Mouse (Mus musculus): ENCODE results near the gene Hsf5. TPM values are rescaled to one million over a fixed set of nuclear protein-coding genes. Genes with fewer than 3 reads are reported as not detected.

Hsf5 gene
- polyA plus RNA-seq, 1 experiment from 2014 or later = 0.06 TPM

- no peak overlapping the region for H3K27ac ChIP-seq (ENCODE audit: low read length)
- H3K4me3 ChIP-seq (ENCODE audit: low read depth, low read length) = peak overlapping the region; percentile 57
- H3K27me3 ChIP-seq (ENCODE audit: control insufficient read depth, insufficient read depth, low read depth, low read length) = no peaks in the 10 kb centered on the region
- peaks cover 16% of the 10 kb centered on the region for H3K4me1 ChIP-seq (ENCODE audit: control insufficient read depth, low read depth, low read length)
- no peaks in the 10 kb centered on the region for H3K9me3 ChIP-seq (replicated peaks; ENCODE audit: control insufficient read depth, low read length)
- no peaks in the 10 kb centered on the region for H3K36me3 ChIP-seq (ENCODE audit: control insufficient read depth, insufficient read depth)
- WGBS (ENCODE audit: insufficient replicate concordance) = 13% methylated on average over 10 of the region's 10 CpGs
- H3K9ac ChIP-seq (ENCODE audit: low read depth, low read length) = no peak overlapping the region; the same call in 1 of the 2 replicates
- H3K4me2 ChIP-seq (ENCODE audit: low read depth, low read length) = peak overlapping the region; percentile 84
- 0 out of 2 replicates have a peak, but pooled peaks have one; percentile 19 for ATAC-seq (ENCODE audit: low read depth)
Observed at GRCm38 (mm10) chr11:87578963-87579601, 37.9 kb upstream of the Hsf5 start.

DNA sequence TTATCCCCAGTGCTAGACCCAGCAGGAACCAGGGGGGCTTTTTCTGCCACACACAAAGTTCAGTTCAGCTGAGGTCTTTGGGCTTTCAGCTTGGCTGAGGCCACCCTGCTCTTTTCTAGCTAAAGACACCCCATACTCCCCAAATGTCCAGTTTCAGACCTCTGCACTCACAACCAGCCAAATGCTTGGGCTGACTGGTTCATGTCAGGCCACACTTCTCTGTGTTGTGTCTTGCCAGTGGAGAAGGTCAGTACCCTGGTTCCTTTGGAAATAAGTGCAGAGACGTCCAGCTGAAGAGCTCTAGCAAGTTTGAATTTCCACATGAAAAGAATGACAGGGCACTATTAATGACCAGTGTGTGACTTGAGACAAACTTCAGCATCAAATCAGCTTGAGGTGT, 37.3 kb upstream of the Hsf5 start:
- Histone ChIP-seq H3K36me3 (ENCODE audit: control insufficient read depth, insufficient read depth) (no peaks in the 10 kb centered on the region), H3K9me3 (replicated peaks; ENCODE audit: control insufficient read depth, low read length) (no peaks in the 10 kb centered on the region), H3K9ac (ENCODE audit: low read depth, low read length) (no peak overlapping the region), H3K4me2 (ENCODE audit: low read depth, low read length) (no peak overlapping the region), H3K4me3 (ENCODE audit: low read depth, low read length) (no peak overlapping the region), H3K4me1 (ENCODE audit: control insufficient read depth, low read depth, low read length) (peaks cover 16% of the 10 kb centered on the region), H3K27me3 (ENCODE audit: control insufficient read depth, insufficient read depth, low read depth, low read length) (no peaks in the 10 kb centered on the region), H3K27ac (ENCODE audit: low read length) (no peak overlapping the region)
- 55% methylated on average over 1 of the region's 1 CpGs for WGBS (ENCODE audit: insufficient replicate concordance)
- ATAC-seq (ENCODE audit: low read depth) = no peak

- Histone ChIP-seq H3K4me1 (ENCODE audit: control insufficient read depth, low read depth, low read length) (peaks cover 16% of the 10 kb centered on the region), H3K27me3 (ENCODE audit: control insufficient read depth, insufficient read depth, low read depth, low read length) (no peaks in the 10 kb centered on the region), H3K9ac (ENCODE audit: low read depth, low read length) (no peak overlapping the region), H3K9me3 (replicated peaks; ENCODE audit: control insufficient read depth, low read length) (no peaks in the 10 kb centered on the region), H3K4me2 (ENCODE audit: low read depth, low read length) (no peak overlapping the region), H3K36me3 (ENCODE audit: control insufficient read depth, insufficient read depth) (no peaks in the 10 kb centered on the region), H3K4me3 (ENCODE audit: low read depth, low read length) (no peak overlapping the region), H3K27ac (ENCODE audit: low read length) (no peak overlapping the region)
- 64% methylated on average over 10 of the region's 10 CpGs for WGBS (ENCODE audit: insufficient replicate concordance)
- ATAC-seq (ENCODE audit: low read depth) = no peak
Observed at GRCm38 (mm10) chr11:87580543-87581085, 36.4 kb upstream of the Hsf5 start.

DNA sequence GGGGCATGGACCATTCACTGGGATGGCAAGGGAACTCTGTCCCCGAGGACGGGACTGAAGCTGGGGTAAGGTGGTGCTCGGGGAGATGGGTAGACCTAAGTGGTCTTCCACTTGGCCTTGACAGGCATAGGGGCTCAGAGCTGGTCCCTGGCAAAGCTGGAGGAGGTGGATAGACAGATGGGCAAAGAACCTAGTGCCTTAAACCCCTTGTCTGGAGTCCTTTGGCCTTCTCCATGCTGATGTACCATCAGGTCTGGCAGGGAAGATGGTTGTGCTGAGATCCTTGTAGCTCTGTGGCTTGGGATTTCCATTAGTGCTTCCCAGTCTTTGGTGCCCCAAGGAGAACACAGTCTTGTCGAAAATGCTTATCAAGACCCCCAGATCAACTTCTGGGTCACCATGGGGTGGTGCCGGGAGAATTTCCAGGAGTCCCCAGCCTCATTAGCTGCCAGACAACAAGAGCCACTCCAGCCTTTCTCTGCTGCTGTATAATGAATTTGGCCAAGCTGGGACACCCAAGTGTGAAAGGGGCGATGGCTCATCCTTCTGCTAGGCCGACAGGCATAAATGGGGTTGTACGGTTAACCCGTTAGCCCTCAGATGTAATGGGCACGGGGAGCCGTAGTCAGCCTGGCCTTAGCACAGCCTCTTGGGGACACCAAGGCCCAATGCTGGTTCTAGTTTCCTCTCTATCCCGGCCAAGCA, 35.7 kb upstream of the Hsf5 start:
- Histone ChIP-seq H3K36me3 (ENCODE audit: control insufficient read depth, insufficient read depth) (no peaks in the 10 kb centered on the region), H3K4me3 (ENCODE audit: low read depth, low read length) (no peak overlapping the region), H3K9me3 (replicated peaks; ENCODE audit: control insufficient read depth, low read length) (no peaks in the 10 kb centered on the region), H3K27me3 (ENCODE audit: control insufficient read depth, insufficient read depth, low read depth, low read length) (no peaks in the 10 kb centered on the region), H3K27ac (ENCODE audit: low read length) (no peak overlapping the region), H3K9ac (ENCODE audit: low read depth, low read length) (no peak overlapping the region), H3K4me2 (ENCODE audit: low read depth, low read length) (no peak overlapping the region), H3K4me1 (ENCODE audit: control insufficient read depth, low read depth, low read length) (peaks cover 16% of the 10 kb centered on the region)
- 72% methylated on average over 12 of the region's 12 CpGs for WGBS (ENCODE audit: insufficient replicate concordance)
- no peak for ATAC-seq (ENCODE audit: low read depth)

DNA sequence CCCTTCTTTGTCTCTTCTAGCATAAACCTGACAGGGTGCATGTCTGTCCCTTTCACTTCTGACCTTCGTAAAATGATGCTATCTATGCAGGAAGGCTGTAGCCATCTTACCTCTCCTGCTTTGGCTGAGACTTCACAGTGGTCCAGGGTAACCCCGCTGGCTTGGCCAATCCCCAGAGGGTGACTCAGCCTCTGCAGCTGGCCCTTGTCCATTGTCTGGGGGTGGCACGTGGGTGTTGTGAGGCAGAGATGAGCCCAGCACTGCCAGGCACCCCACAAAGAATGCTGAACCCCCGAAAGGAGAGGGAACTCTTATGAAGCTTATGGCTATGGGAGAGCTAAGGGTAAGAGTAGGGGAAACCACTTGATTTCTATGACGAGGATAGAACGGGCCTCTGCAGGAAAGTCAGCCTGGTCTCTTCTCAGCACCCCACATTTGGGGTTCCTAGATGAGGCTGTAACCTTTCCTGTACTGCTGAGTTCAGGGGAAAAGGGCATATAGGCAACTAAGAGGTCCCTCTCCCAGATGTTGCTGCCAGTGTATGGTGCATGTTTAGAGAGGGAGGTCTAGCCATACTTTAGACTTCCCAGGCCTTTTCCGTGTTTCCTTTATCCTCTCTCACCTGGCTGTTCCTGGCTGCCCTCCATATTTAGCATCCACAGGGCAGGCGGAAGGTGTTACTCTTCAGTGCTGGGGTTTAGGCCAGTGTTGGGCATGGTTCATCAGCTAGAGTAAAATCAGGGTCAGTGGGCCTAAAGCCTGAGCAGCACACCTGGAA, 34.8 kb upstream of the Hsf5 start:
- Histone ChIP-seq H3K27me3 (ENCODE audit: control insufficient read depth, insufficient read depth, low read depth, low read length) (no peaks in the 10 kb centered on the region), H3K4me2 (ENCODE audit: low read depth, low read length) (no peak overlapping the region), H3K4me1 (ENCODE audit: control insufficient read depth, low read depth, low read length) (peaks cover 16% of the 10 kb centered on the region), H3K9me3 (replicated peaks; ENCODE audit: control insufficient read depth, low read length) (no peaks in the 10 kb centered on the region), H3K36me3 (ENCODE audit: control insufficient read depth, insufficient read depth) (no peaks in the 10 kb centered on the region), H3K9ac (ENCODE audit: low read depth, low read length) (no peak overlapping the region), H3K4me3 (ENCODE audit: low read depth, low read length) (no peak overlapping the region), H3K27ac (ENCODE audit: low read length) (no peak overlapping the region)
- WGBS (ENCODE audit: insufficient replicate concordance) = 62% methylated on average over 8 of the region's 8 CpGs
- ATAC-seq (ENCODE audit: low read depth) = no peak

DNA sequence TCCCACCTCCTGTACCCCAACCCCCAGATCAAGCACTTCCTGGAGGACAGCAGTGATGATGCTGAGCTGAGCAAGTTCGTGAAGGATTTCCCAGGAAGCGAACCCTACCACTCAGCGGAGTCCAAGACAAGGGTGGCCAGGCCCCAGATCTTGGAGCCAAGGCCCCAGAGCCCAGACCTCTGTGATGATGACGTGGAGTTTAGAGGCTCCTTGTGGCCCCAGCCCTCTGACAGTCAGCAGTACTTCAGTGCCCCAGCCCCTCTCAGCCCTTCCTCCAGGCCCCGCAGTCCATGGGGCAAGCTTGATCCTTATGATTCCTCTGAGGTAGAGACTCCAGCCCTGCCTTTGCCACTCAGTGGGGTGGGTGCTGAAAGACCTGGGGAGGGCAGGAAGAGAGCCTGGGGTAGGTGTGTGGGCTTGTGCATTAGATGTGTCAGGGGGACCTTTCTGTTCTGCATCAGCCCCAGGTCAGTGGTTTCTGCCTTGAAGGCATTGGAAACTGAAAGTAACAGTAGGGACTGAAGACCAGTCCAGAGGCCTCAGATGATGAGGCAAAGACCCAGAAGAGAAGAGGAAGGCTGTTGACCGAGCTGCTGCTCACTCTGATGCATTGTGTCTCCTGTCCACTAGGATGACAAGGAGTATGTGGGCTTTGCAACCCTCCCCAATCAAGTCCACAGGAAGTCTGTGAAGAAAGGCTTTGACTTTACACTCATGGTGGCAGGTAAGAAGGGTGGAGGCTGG, 33.5 kb upstream of the Hsf5 start:
- WGBS (ENCODE audit: insufficient replicate concordance) = 65% methylated on average over 6 of the region's 6 CpGs
- no peak overlapping the region for H3K27ac ChIP-seq (ENCODE audit: low read length)

GRCm38 (mm10) chr11:87584711-87585505, 32.1 kb upstream of the Hsf5 start:
- ATAC-seq (ENCODE audit: low read depth) = no peak
- WGBS (ENCODE audit: insufficient replicate concordance) = 72% methylated on average over 10 of the region's 10 CpGs
- H3K27ac ChIP-seq (ENCODE audit: low read length) = no peak overlapping the region

More for the DNA sequence above, 33.5 kb upstream of the Hsf5 start:
- Histone ChIP-seq H3K4me1 (ENCODE audit: control insufficient read depth, low read depth, low read length) (peaks cover 7% of the 10 kb centered on the region), H3K27me3 (ENCODE audit: control insufficient read depth, insufficient read depth, low read depth, low read length) (no peaks in the 10 kb centered on the region), H3K9me3 (replicated peaks; ENCODE audit: control insufficient read depth, low read length) (no peaks in the 10 kb centered on the region), H3K36me3 (ENCODE audit: control insufficient read depth, insufficient read depth) (no peaks in the 10 kb centered on the region), H3K4me2 (ENCODE audit: low read depth, low read length) (no peak overlapping the region), H3K9ac (ENCODE audit: low read depth, low read length) (no peak overlapping the region), H3K4me3 (ENCODE audit: low read depth, low read length) (no peak overlapping the region)
- ATAC-seq (ENCODE audit: low read depth) = no peak

More at GRCm38 (mm10) chr11:87584711-87585505, 32.1 kb upstream of the Hsf5 start:
- peaks cover 5% of the 10 kb centered on the region for H3K4me1 ChIP-seq (ENCODE audit: control insufficient read depth, low read depth, low read length)
- H3K4me2 ChIP-seq (ENCODE audit: low read depth, low read length) = no peak overlapping the region
- no peak overlapping the region for H3K9ac ChIP-seq (ENCODE audit: low read depth, low read length)
- H3K27me3 ChIP-seq (ENCODE audit: control insufficient read depth, insufficient read depth, low read depth, low read length) = no peaks in the 10 kb centered on the region
- H3K9me3 ChIP-seq (replicated peaks; ENCODE audit: control insufficient read depth, low read length) = no peaks in the 10 kb centered on the region
- H3K4me3 ChIP-seq (ENCODE audit: low read depth, low read length) = no peak overlapping the region
- no peaks in the 10 kb centered on the region for H3K36me3 ChIP-seq (ENCODE audit: control insufficient read depth, insufficient read depth)
